Mouse (Mus musculus) natural killer cell, adult 2 months (primary cell): ENCODE results near the gene Sdsl.
A peak's percentile ranks its signal among the peaks of the same experiment; 100 is the strongest.

ENCODE experiments used
- DNase-seq, 2 experiments: peaks; one replicate each; pipeline ENCODE4 v3.0.0; 2022; ENCODE audit warnings: low spot score in 2 of 2

Gene Sdsl

DNA sequence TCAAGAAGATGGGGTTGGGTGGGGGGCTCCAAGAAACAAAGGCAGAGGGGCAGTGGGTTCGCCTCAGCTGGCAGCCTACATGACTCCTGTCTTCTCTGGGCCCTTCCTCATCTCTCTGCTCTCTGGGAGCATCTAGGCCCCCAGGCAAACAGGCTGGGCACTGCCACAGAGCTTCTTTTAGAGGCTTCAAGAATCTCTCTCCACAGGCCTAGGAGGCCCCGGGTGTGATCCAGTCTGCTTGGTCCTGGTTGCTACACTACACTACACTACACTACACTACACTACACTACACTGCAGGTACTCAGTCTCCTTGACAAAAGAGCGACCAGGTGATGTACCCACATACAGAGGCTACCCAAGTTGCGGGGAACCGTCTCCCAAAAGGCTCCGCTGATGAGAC lies 42.9 kb downstream of the Sdsl start:
- no peak for DNase-seq

- no peak for DNase-seq
Observed at GRCm38 (mm10) chr5:120428990-120429389, 43.6 kb downstream of the Sdsl start.

- DNase-seq = no peak
Observed at GRCm38 (mm10) chr5:120428189-120428838, 44.3 kb downstream of the Sdsl start.

DNA sequence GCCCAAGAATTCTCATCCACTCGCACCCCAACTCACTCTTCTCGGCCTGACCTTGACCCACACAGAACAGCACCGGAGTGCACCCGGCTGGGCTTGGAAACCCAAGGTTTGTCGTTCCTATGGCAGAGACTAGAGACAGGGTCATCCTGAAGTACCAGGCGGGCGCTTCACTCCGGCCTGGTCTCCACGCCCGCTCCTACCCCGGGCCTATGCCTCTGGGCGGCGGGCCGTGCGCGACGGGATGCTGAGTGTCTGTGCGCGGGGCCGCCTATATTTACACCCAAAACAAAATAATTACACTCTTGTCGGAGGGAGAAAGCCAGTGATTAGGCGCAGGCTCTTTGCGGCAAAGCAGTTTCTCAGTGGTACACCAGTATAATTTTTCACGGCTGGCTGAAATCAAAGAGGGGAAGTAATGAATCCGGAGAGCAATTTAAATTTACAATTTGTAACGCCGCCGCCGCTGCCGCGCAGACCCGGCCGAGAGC lies 45.1 kb downstream of the Sdsl start:
- DNase-seq = no peak

- no peak for DNase-seq
Observed at GRCm38 (mm10) chr5:120426572-120426971, 46.0 kb downstream of the Sdsl start.

- DNase-seq = no peak
Observed at GRCm38 (mm10) chr5:120425711-120426110, 46.9 kb downstream of the Sdsl start.

DNA sequence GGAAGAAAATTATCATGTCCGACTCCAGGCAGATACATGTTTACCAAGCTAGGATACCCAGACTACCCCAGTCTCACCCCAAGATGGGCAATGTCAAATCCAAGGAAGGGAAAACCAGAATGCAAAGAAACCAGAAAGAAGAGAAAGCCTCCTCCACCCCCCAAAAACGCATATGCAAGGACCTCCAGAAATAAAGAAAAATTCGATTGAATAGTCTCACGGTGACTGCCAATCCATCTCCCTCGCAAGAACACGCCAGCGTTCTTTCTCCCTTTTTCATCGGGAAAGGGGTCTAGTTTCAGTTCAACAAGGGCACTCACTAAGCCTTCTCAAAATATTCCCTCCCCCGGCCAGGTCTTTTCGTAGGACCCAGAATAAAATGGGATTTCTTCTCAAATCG lies 48.0 kb downstream of the Sdsl start:
- DNase-seq = no peak

DNA sequence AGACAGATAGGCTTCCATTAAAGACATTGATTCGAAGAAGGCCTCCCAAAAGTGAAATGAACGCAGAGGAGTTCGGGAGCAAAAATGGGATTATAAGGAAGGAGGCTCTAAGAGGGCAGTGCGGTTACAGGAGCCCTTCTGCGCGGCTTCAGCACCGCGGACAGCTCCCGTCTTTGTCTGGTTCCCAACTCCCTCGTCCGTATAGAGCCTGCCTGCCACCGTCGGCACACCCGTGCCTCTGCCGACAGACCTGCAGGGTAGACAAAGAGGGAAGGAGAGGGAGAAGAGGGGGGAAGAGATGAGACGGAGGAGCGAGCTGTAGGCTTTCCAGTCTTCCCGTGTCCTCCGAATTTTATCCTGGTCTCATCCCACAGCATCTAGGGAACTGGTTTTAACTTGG lies 48.6 kb downstream of the Sdsl start:
- peak in 1 of 2 experiments; percentile 9 for DNase-seq

- DNase-seq = no peak
Observed at GRCm38 (mm10) chr5:120420106-120420505, 52.5 kb downstream of the Sdsl start.

DNA sequence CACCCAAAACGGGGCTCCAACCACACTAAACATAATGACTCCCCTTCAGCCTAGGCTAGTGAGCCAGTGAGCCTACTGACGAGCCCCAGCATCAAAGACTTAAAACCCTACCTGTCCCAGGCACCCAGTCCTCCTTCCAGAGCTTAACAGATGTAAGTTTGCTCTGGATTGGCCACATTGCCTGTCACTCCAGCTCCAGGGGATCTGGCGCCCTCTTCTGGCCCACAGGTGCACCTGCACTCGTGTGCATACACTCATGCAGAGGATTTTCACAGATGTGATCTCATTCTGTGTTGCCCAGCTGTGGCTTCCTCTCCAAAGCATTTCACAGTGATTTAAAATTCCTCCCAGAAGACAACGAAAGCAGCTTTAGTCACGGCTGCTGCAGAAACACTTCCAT lies 59.2 kb downstream of the Sdsl start:
- no peak for DNase-seq

GRCm38 (mm10) chr5:120409385-120410378 lies 62.9 kb downstream of the Sdsl start:
- DNase-seq = no peak

DNA sequence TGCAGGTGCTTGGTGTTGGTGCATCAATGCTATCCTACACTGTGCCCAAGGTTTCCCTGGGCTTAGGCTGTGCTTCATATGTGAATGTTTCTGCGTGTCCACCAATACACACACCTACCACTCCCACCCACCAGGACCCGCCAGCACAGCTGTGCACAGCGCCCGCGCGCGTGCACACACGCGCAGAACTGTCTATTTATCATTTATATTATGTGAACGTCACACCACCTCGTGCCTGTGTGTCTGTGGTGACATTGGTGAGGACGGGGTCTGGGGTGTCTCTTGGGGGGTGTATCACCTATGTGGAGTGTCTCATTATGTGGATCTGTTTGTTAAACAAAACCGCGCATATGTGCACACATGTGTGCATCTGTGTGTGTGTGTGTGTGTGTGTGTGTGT lies 63.7 kb downstream of the Sdsl start:
- DNase-seq = no peak
